Comparison of ENCODE assay signal across 23 mouse cellular contexts in genomic region chr17:79290697-79291096, GRCm38 (mm10).
"Had no signal": no experiment of that assay in that cellular context is flagged by ENCODE, and none has a peak within 500 bp of the region (broad histone marks: within the 10 kb centered on the region; RNA-seq: fewer than 3 reads in every experiment).

No protein-coding gene starts in this region.

- DNase-seq: gastrocnemius, postnatal 14 days; gastrocnemius, postnatal 36 days; heart, adult 2 months; heart, postnatal 10 days; heart, postnatal 4 days; kidney, adult 18-20 months; kidney, adult 8-10 months; kidney, postnatal 10 days; kidney, postnatal 25 days; kidney, postnatal 4 days; left cerebral cortex, postnatal 4 days had no signal

- H3K27ac ChIP-seq: heart, adult 2 months; hindbrain, embryonic 10.5 days; hindbrain, embryonic 12.5 days; hindbrain, embryonic 14.5 days; intestine, embryonic 15.5 days; layer of hippocampus, adult 2 months; limb, embryonic 13.5 days; limb, embryonic 15.5 days; liver, embryonic 12.5 days had no signal

- H3K27me3 ChIP-seq: hindbrain, embryonic 12.5 days; intestine, embryonic 15.5 days; limb, embryonic 13.5 days; limb, embryonic 15.5 days; liver, embryonic 12.5 days had no signal

- H3K4me1 ChIP-seq: hindbrain, embryonic 12.5 days; intestine, embryonic 15.5 days; liver, embryonic 12.5 days had no signal

- H3K4me2 ChIP-seq: heart, embryonic 11.5 days; hindbrain, embryonic 12.5 days; hindbrain, embryonic 14.5 days; intestine, embryonic 15.5 days; limb, embryonic 13.5 days; limb, embryonic 15.5 days; liver, embryonic 12.5 days had no signal

- H3K9ac ChIP-seq: hindbrain, embryonic 12.5 days; hindbrain, embryonic 14.5 days; intestine, embryonic 15.5 days; limb, embryonic 13.5 days; limb, embryonic 15.5 days; liver, embryonic 12.5 days had no signal

- H3K36me3 ChIP-seq: hindbrain, embryonic 10.5 days; hindbrain, embryonic 12.5 days; intestine, embryonic 15.5 days; limb, embryonic 13.5 days; limb, embryonic 15.5 days; liver, embryonic 12.5 days had no signal

- H3K4me3 ChIP-seq: heart, adult 2 months; hindbrain, embryonic 10.5 days; hindbrain, embryonic 12.5 days; intestine, embryonic 15.5 days; layer of hippocampus, adult 2 months; limb, embryonic 13.5 days; limb, embryonic 15.5 days; liver, embryonic 12.5 days had no signal

- H3K9me3 ChIP-seq: hindbrain, embryonic 10.5 days; hindbrain, embryonic 12.5 days; intestine, embryonic 15.5 days; limb, embryonic 13.5 days; limb, embryonic 15.5 days; liver, embryonic 12.5 days had no signal

- ATAC-seq: hindbrain, embryonic 16.5 days; inflammation-experienced regulatory T-cells, adult 6 months; intestine, embryonic 15.5 days; intestine, postnatal 0 days; liver, embryonic 12.5 days had no signal
